Mouse (Mus musculus) left cerebral cortex, adult 9 months (tissue): ENCODE results near the gene Brinp1.

Experiments used
- DNase-seq, 2 experiments: peaks; one replicate each; pipeline ENCODE4 v3.0.0; 2022; ENCODE audit warnings: low spot score in 2 of 2

Brinp1 gene

GRCm38 (mm10) chr4:68954322-68954901 lies at the start of gene Brinp1:
Gene Brinp1, minus strand, starts transcription at chr4:68954397.
- peak; percentile 79 to 91 for DNase-seq

- peak in 1 of 2 experiments; percentile 67 for DNase-seq
Measured at GRCm38 (mm10) chr4:68957265-68957664, 3.1 kb upstream of the Brinp1 start.

GRCm38 (mm10) chr4:68955621-68956020 lies 1.4 kb upstream of the Brinp1 start:
- DNase-seq: no peak

GRCm38 (mm10) chr4:68953667-68954321 lies 403 bp downstream of the Brinp1 start:
- DNase-seq: peak in 1 of 2 experiments; percentile 24

- peak in 1 of 2 experiments; percentile 42 for DNase-seq
Measured at GRCm38 (mm10) chr4:68953131-68953551, 1.1 kb downstream of the Brinp1 start.

- DNase-seq: peak in 1 of 2 experiments; percentile 69
Measured at GRCm38 (mm10) chr4:68950556-68950955, 3.6 kb downstream of the Brinp1 start.

- DNase-seq: peak in 1 of 2 experiments; percentile 25
Measured at GRCm38 (mm10) chr4:68942938-68943337, 11.3 kb downstream of the Brinp1 start.

- DNase-seq: peak in 1 of 2 experiments; percentile 56
Measured at GRCm38 (mm10) chr4:68930022-68930421, 24.2 kb downstream of the Brinp1 start.

- DNase-seq: no peak
Measured at GRCm38 (mm10) chr4:68926091-68926490, 28.1 kb downstream of the Brinp1 start.

- no peak for DNase-seq
Measured at GRCm38 (mm10) chr4:68922944-68923343, 31.3 kb downstream of the Brinp1 start.

GRCm38 (mm10) chr4:68922504-68922903 lies 31.7 kb downstream of the Brinp1 start:
- no peak for DNase-seq

GRCm38 (mm10) chr4:68920127-68920526 lies 34.1 kb downstream of the Brinp1 start:
- DNase-seq: no peak

GRCm38 (mm10) chr4:68910942-68911341 lies 43.3 kb downstream of the Brinp1 start:
- DNase-seq: peak; percentile 35 to 66

- peak; percentile 72 to 79 for DNase-seq
Measured at GRCm38 (mm10) chr4:68906417-68907210, 47.6 kb downstream of the Brinp1 start.

GRCm38 (mm10) chr4:68890526-68890925 lies 63.7 kb downstream of the Brinp1 start:
- peak; percentile 29 to 42 for DNase-seq

GRCm38 (mm10) chr4:68886276-68886675 lies 67.9 kb downstream of the Brinp1 start:
- no peak for DNase-seq

- DNase-seq: no peak
Measured at GRCm38 (mm10) chr4:68872028-68872427, 82.2 kb downstream of the Brinp1 start.

GRCm38 (mm10) chr4:68865135-68865767 lies 88.9 kb downstream of the Brinp1 start:
- DNase-seq: no peak

GRCm38 (mm10) chr4:68864668-68865067 lies 89.5 kb downstream of the Brinp1 start:
- no peak for DNase-seq

GRCm38 (mm10) chr4:68856868-68857267 lies 97.3 kb downstream of the Brinp1 start:
- no peak for DNase-seq

- no peak for DNase-seq
Measured at GRCm38 (mm10) chr4:68849671-68850070, 104.5 kb downstream of the Brinp1 start.

- no peak for DNase-seq
Measured at GRCm38 (mm10) chr4:68846976-68847375, 107.2 kb downstream of the Brinp1 start.
